Mouse (Mus musculus): Measurements from ENCODE around the gene Dhrs4.

Gene Dhrs4

GRCm38 (mm10) chr14:55478651-55479599 is at the start of gene Dhrs4:
Gene Dhrs4 (plus strand): TSS chr14:55478758.
- peak; percentile 82 for DNase-seq (ENCODE audit: low spot score)

GRCm38 (mm10) chr14:55430255-55430654 is 48.3 kb upstream of the Dhrs4 start:
- DNase-seq (ENCODE audit: low spot score): no peak

GRCm38 (mm10) chr14:55433052-55433451 is 45.5 kb upstream of the Dhrs4 start:
- DNase-seq (ENCODE audit: low spot score): no peak

GRCm38 (mm10) chr14:55434825-55435224 is 43.7 kb upstream of the Dhrs4 start:
- no peak for DNase-seq (ENCODE audit: low spot score)

- DNase-seq (ENCODE audit: low spot score): no peak
Measured at GRCm38 (mm10) chr14:55437118-55437517, 41.4 kb upstream of the Dhrs4 start.

- peak; percentile 66 for DNase-seq (ENCODE audit: low spot score)
Measured at GRCm38 (mm10) chr14:55438193-55438784, 40.3 kb upstream of the Dhrs4 start.

GRCm38 (mm10) chr14:55457693-55458092 is 20.9 kb upstream of the Dhrs4 start:
- DNase-seq (ENCODE audit: low spot score): no peak

- peak; percentile 67 for DNase-seq (ENCODE audit: low spot score)
Measured at GRCm38 (mm10) chr14:55458273-55458672, 20.3 kb upstream of the Dhrs4 start.

- no peak for DNase-seq (ENCODE audit: low spot score)
Measured at GRCm38 (mm10) chr14:55458761-55459160, 19.8 kb upstream of the Dhrs4 start.

- DNase-seq (ENCODE audit: low spot score): peak; percentile 63
Measured at GRCm38 (mm10) chr14:55459796-55460195, 18.8 kb upstream of the Dhrs4 start.

- peak; percentile 15 for DNase-seq (ENCODE audit: low spot score)
Measured at GRCm38 (mm10) chr14:55460297-55460696, 18.3 kb upstream of the Dhrs4 start.

GRCm38 (mm10) chr14:55461757-55462156 is 16.8 kb upstream of the Dhrs4 start:
- no peak for DNase-seq (ENCODE audit: low spot score)

- no peak for DNase-seq (ENCODE audit: low spot score)
Measured at GRCm38 (mm10) chr14:55466481-55466880, 12.1 kb upstream of the Dhrs4 start.

GRCm38 (mm10) chr14:55467108-55467507 is 11.4 kb upstream of the Dhrs4 start:
- peak; percentile 14 for DNase-seq (ENCODE audit: low spot score)

- no peak for DNase-seq (ENCODE audit: low spot score)
Measured at GRCm38 (mm10) chr14:55468301-55468741, 10.2 kb upstream of the Dhrs4 start.

GRCm38 (mm10) chr14:55469041-55469440 is 9.5 kb upstream of the Dhrs4 start:
- no peak for DNase-seq (ENCODE audit: low spot score)

GRCm38 (mm10) chr14:55469821-55470220 is 8.7 kb upstream of the Dhrs4 start:
- DNase-seq (ENCODE audit: low spot score): no peak

GRCm38 (mm10) chr14:55470806-55471205 is 7.8 kb upstream of the Dhrs4 start:
- DNase-seq (ENCODE audit: low spot score): peak; percentile 47

- DNase-seq (ENCODE audit: low spot score): no peak
Measured at GRCm38 (mm10) chr14:55475654-55476053, 2.9 kb upstream of the Dhrs4 start.

GRCm38 (mm10) chr14:55477421-55477820 is 1.1 kb upstream of the Dhrs4 start:
- no peak for DNase-seq (ENCODE audit: low spot score)

GRCm38 (mm10) chr14:55477829-55478228 is 729 bp upstream of the Dhrs4 start:
- DNase-seq (ENCODE audit: low spot score): no peak

- DNase-seq (ENCODE audit: low spot score): no peak
Measured at GRCm38 (mm10) chr14:55479629-55480028, 1.1 kb downstream of the Dhrs4 start.

GRCm38 (mm10) chr14:55484430-55485085 is 6.0 kb downstream of the Dhrs4 start:
- no peak for DNase-seq (ENCODE audit: low spot score)
